Mouse (Mus musculus) midbrain, embryonic 13.5 days (tissue): Measurements from ENCODE around the gene Lce1h. TPM values are rescaled to one million over a fixed set of nuclear protein-coding genes. Genes with fewer than 3 reads are reported as not detected.

Experiments used
- polyA plus RNA-seq: library from polyadenylated mRNA; unstranded; fragments of >200 nt; fragmentation: Nextera tagmentation; extraction: Ambion mirVana; gene quantifications from 2 replicates; pipeline ENCODE4 v1.2.1, GENCODE M21; 2015

Gene Lce1h
- polyA plus RNA-seq, 1 experiment from 2014 or later, result not detected

Other genes starting within 250 kb of the Lce1h start
- not detected in 2 replicates for gene 2310046K23Rik, start 230.6 kb downstream of the Lce1h start, polyA plus RNA-seq
- gene Ivl, start 191.3 kb downstream of the Lce1h start, polyA plus RNA-seq, result not detected in 2 replicates
- not detected in 2 replicates for gene Smcp, start 176.1 kb downstream of the Lce1h start, polyA plus RNA-seq
- not detected in 2 replicates for gene 2210017I01Rik, start 157.6 kb downstream of the Lce1h start, polyA plus RNA-seq
- not detected in 2 replicates for gene Lce6a, start 143.4 kb downstream of the Lce1h start, polyA plus RNA-seq
- not detected in 2 replicates for gene Lce1a1, start 116.8 kb downstream of the Lce1h start, polyA plus RNA-seq
- gene Lce1b, start 108.1 kb downstream of the Lce1h start, polyA plus RNA-seq, result not detected in 2 replicates
- gene Lce1a2, start 94.8 kb downstream of the Lce1h start, polyA plus RNA-seq, result not detected in 2 replicates
- gene Lce1c, start 85.8 kb downstream of the Lce1h start, polyA plus RNA-seq, result not detected in 2 replicates
- gene Lce1d, start 77.9 kb downstream of the Lce1h start, polyA plus RNA-seq, result not detected in 2 replicates
- not detected in 2 replicates for gene Lce1e, start 56.0 kb downstream of the Lce1h start, polyA plus RNA-seq
- not detected in 2 replicates for gene Lce1f, start 44.7 kb downstream of the Lce1h start, polyA plus RNA-seq
- gene Gm38119, start 26.0 kb downstream of the Lce1h start, polyA plus RNA-seq, result not detected in 2 replicates
- gene Lce1g, start 12.7 kb downstream of the Lce1h start, polyA plus RNA-seq, result not detected in 2 replicates
- gene Lce1i, start 13.8 kb upstream of the Lce1h start, polyA plus RNA-seq, result not detected in 2 replicates
- not detected in 2 replicates for gene Lce1j, start 25.4 kb upstream of the Lce1h start, polyA plus RNA-seq
- not detected in 2 replicates for gene Lce1k, start 42.8 kb upstream of the Lce1h start, polyA plus RNA-seq
- gene Kprp, start 62.2 kb upstream of the Lce1h start, polyA plus RNA-seq, result not detected in 2 replicates
- gene Lce1l, start 86.2 kb upstream of the Lce1h start, polyA plus RNA-seq, result not detected in 2 replicates
- gene 2310050C09Rik, start 105.2 kb upstream of the Lce1h start, polyA plus RNA-seq, result not detected in 2 replicates
- gene Lce3a, start 161.2 kb upstream of the Lce1h start, polyA plus RNA-seq, result not detected in 2 replicates
- not detected in 2 replicates for gene Lce3b, start 167.9 kb upstream of the Lce1h start, polyA plus RNA-seq
- gene Lce3c, start 179.4 kb upstream of the Lce1h start, polyA plus RNA-seq, result not detected in 2 replicates
- not detected in 2 replicates for gene Lce3d, start 192.3 kb upstream of the Lce1h start, polyA plus RNA-seq
- gene Lce3e, start 202.0 kb upstream of the Lce1h start, polyA plus RNA-seq, result not detected in 2 replicates
- gene Lce3f, start 227.2 kb upstream of the Lce1h start, polyA plus RNA-seq, result not detected in 2 replicates